Mouse (Mus musculus) lung, postnatal 10 days (tissue): ENCODE results near the gene 2300009A05Rik.

ENCODE experiments used
- DNase-seq: peaks from one replicate; pipeline ENCODE4 v3.0.0; 2021

2300009A05Rik gene

GRCm38 (mm10) chr9:63398611-63399462 lies at the start of gene 2300009A05Rik:
2300009A05Rik (minus strand) TSS chr9:63399246.
- peak; percentile 96 for DNase-seq

GRCm38 (mm10) chr9:63443695-63444094 lies 44.6 kb upstream of the 2300009A05Rik start:
- DNase-seq: no peak

- no peak for DNase-seq
Measured at GRCm38 (mm10) chr9:63430652-63431051, 31.6 kb upstream of the 2300009A05Rik start.

GRCm38 (mm10) chr9:63421096-63421736 lies 22.2 kb upstream of the 2300009A05Rik start:
- no peak for DNase-seq

GRCm38 (mm10) chr9:63420396-63420795 lies 21.4 kb upstream of the 2300009A05Rik start:
- DNase-seq: no peak

- no peak for DNase-seq
Measured at GRCm38 (mm10) chr9:63400176-63400575, 1.1 kb upstream of the 2300009A05Rik start.

GRCm38 (mm10) chr9:63399463-63399815 lies 393 bp upstream of the 2300009A05Rik start:
- no peak for DNase-seq

GRCm38 (mm10) chr9:63395612-63396011 lies 3.4 kb downstream of the 2300009A05Rik start:
- no peak for DNase-seq

GRCm38 (mm10) chr9:63391307-63391706 lies 7.7 kb downstream of the 2300009A05Rik start:
- DNase-seq: no peak

GRCm38 (mm10) chr9:63382761-63383160 lies 16.3 kb downstream of the 2300009A05Rik start:
- DNase-seq: no peak

- DNase-seq: no peak
Measured at GRCm38 (mm10) chr9:63380326-63380725, 18.7 kb downstream of the 2300009A05Rik start.

- no peak for DNase-seq
Measured at GRCm38 (mm10) chr9:63378174-63378573, 20.9 kb downstream of the 2300009A05Rik start.

GRCm38 (mm10) chr9:63377270-63378142 lies 21.5 kb downstream of the 2300009A05Rik start, which contains the start of gene Map2k5:
Map2k5 (minus strand) TSS chr9:63377902.
- peak; percentile 95 for DNase-seq

GRCm38 (mm10) chr9:63373315-63373714 lies 25.7 kb downstream of the 2300009A05Rik start:
- DNase-seq: no peak

GRCm38 (mm10) chr9:63372541-63372940 lies 26.5 kb downstream of the 2300009A05Rik start:
- no peak for DNase-seq

- DNase-seq: no peak
Measured at GRCm38 (mm10) chr9:63360410-63360809, 38.6 kb downstream of the 2300009A05Rik start.

- no peak for DNase-seq
Measured at GRCm38 (mm10) chr9:63359016-63359415, 40.0 kb downstream of the 2300009A05Rik start.

- DNase-seq: no peak
Measured at GRCm38 (mm10) chr9:63356721-63357120, 42.3 kb downstream of the 2300009A05Rik start.

- DNase-seq: no peak
Measured at GRCm38 (mm10) chr9:63356278-63356677, 42.8 kb downstream of the 2300009A05Rik start.

- peak; percentile 23 for DNase-seq
Measured at GRCm38 (mm10) chr9:63354168-63354567, 44.9 kb downstream of the 2300009A05Rik start.

- DNase-seq: no peak
Measured at GRCm38 (mm10) chr9:63350030-63350429, 49.0 kb downstream of the 2300009A05Rik start.

GRCm38 (mm10) chr9:63349241-63349640 lies 49.8 kb downstream of the 2300009A05Rik start:
- no peak for DNase-seq

- DNase-seq: no peak
Measured at GRCm38 (mm10) chr9:63348146-63348545, 50.9 kb downstream of the 2300009A05Rik start.
